Mouse (Mus musculus): Measurements from ENCODE around the gene Gm21732.
"Not testable (repeated sequence)": the region's sequence is repeated elsewhere in the genome, so short reads cannot be mapped to it uniquely, and the experiment has no call there.

Gm21732 gene

DNA sequence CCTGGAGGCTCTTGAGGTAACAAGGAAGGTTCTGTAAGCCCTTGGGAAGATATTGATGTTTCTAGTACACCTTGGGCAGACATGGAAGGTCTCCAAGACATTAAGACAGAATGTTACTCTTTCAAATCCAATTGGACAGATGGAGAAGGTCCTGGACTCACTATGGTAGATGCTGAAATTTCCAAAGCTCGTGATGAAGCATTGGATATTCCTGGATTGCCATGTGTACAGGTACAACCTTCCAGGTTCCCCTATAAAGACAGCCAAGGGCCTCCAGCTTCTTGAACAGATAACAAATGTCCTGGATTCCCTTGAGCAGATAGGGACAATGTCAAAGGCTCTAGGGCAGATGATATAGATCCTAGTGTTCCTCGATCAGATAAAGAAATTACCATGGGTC, at the start of gene Gm21732:
TSS of gene Gm21732 (minus strand) at position 101 of the 400 bp plus-strand sequence.
- DNase-seq (ENCODE audit: low read depth, low spot score) = not testable (repeated sequence)

All from R1 (cell line).